In the genomic region with DNA sequence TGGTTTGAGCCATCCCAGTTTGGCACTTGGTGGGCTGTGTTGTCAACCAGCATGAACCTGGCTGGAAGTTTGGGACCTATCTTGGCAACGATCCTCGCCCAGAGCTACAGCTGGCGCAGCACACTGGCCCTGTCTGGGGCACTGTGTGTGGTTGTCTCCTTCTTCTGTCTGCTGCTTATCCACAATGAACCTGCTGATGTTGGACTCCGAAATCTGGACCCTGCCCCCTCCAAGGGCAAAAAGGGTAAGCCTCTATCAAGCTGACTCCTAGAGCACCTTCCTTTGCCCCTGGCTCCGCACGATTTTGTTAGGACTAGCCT, we compare ENCODE assay signal across 12 mouse cellular contexts. TPM values are rescaled to one million over a fixed set of nuclear protein-coding genes. Genes with fewer than 3 reads are reported as not detected.
A peak's percentile ranks its signal among the peaks of the same experiment; 100 is the strongest.
DNase-seq lines count a peak whose midpoint lies in the region; ATAC-seq lines count a peak whose summit lies in the region.
"Had no signal": no experiment of that assay in that cellular context is flagged by ENCODE, and none has a peak within 500 bp of the region (broad histone marks: within the 10 kb centered on the region; RNA-seq: fewer than 3 reads in every experiment).

No protein-coding gene starts in this region.

- H3K27me3 ChIP-seq in hindbrain, embryonic 14.5 days (ENCODE audit: control insufficient read depth, insufficient read depth, low read length), result no peaks in the 10 kb centered on the region
- no peaks in the 10 kb centered on the region; the same call in 1 of the 2 replicates for H3K27me3 ChIP-seq in hindbrain, embryonic 10.5 days (ENCODE audit: insufficient read depth, poor library complexity, severe bottlenecking)
- H3K27me3 ChIP-seq in embryonic facial prominence, embryonic 10.5 days (replicated peaks; ENCODE audit: low read depth, poor library complexity, severe bottlenecking), result no peaks in the 10 kb centered on the region
- H3K27me3 ChIP-seq: midbrain, embryonic 15.5 days had no signal

- no peak for DNase-seq in hindbrain, embryonic 14.5 days (ENCODE audit: low spot score)
- DNase-seq in hindbrain, embryonic 10.5 days (ENCODE audit: low spot score), result no peak
- no peak for DNase-seq in embryonic facial prominence, embryonic 10.5 days (ENCODE audit: low spot score)
- peak; percentile 62 to 70 for DNase-seq in heart, postnatal 10 days
- peak; percentile 33 for DNase-seq in kidney, postnatal 14 days
- DNase-seq in thymus, postnatal 0 days (ENCODE audit: low spot score), result no peak
- DNase-seq in lung, postnatal 36 days, result no peak
- DNase-seq: adrenal gland, postnatal 25 days; cerebellum, adult 11-12 months; right cerebral cortex, postnatal 4 days had no signal

- no peak overlapping the region for H3K9ac ChIP-seq in hindbrain, embryonic 14.5 days
- H3K9ac ChIP-seq: midbrain, embryonic 15.5 days had no signal

- no peaks in the 10 kb centered on the region for H3K9me3 ChIP-seq in hindbrain, embryonic 14.5 days (ENCODE audit: control insufficient read depth, low read length)
- no peaks in the 10 kb centered on the region for H3K9me3 ChIP-seq in hindbrain, embryonic 10.5 days
- H3K9me3 ChIP-seq in embryonic facial prominence, embryonic 10.5 days, result no peaks in the 10 kb centered on the region
- H3K9me3 ChIP-seq: midbrain, embryonic 15.5 days had no signal

- peaks cover 61% of the 10 kb centered on the region for H3K36me3 ChIP-seq in hindbrain, embryonic 14.5 days (replicated peaks; ENCODE audit: control insufficient read depth, insufficient read depth)
- peaks cover 63% of the 10 kb centered on the region for H3K36me3 ChIP-seq in hindbrain, embryonic 10.5 days
- H3K36me3 ChIP-seq in embryonic facial prominence, embryonic 10.5 days (replicated peaks), result peaks cover 58% of the 10 kb centered on the region

- intact Hi-C loops in heart, postnatal 10 days (cut with DNase I), result loop anchor here (10.0 kb wide), 1 partner anchor 415 kb away; no protein-coding TSS in a partner anchor

- peak overlapping the region; percentile 91 for H3K4me2 ChIP-seq in hindbrain, embryonic 14.5 days (replicated peaks)
- H3K4me2 ChIP-seq: midbrain, embryonic 15.5 days had no signal

- H3K27ac ChIP-seq in hindbrain, embryonic 14.5 days, result no peak overlapping the region
- H3K27ac ChIP-seq in hindbrain, embryonic 10.5 days, result no peak overlapping the region
- no peak overlapping the region for H3K27ac ChIP-seq in embryonic facial prominence, embryonic 10.5 days (replicated peaks)
- H3K27ac ChIP-seq: midbrain, embryonic 15.5 days had no signal

- H3K4me3 ChIP-seq in hindbrain, embryonic 14.5 days (replicated peaks; ENCODE audit: low read length), result no peak overlapping the region
- no peak overlapping the region for H3K4me3 ChIP-seq in hindbrain, embryonic 10.5 days
- H3K4me3 ChIP-seq in embryonic facial prominence, embryonic 10.5 days, result 0 out of 2 replicates have a peak overlapping the region, but pooled peaks have one; percentile 16
- H3K4me3 ChIP-seq: midbrain, embryonic 15.5 days had no signal

- no peak for ATAC-seq in hindbrain, embryonic 14.5 days (ENCODE audit: low FRiP score)
- ATAC-seq: lung, postnatal 0 days; midbrain, embryonic 15.5 days had no signal

- H3K4me1 ChIP-seq in hindbrain, embryonic 14.5 days (replicated peaks; ENCODE audit: control insufficient read depth, insufficient read depth, low read length), result peaks cover 19% of the 10 kb centered on the region
- peaks cover 31% of the 10 kb centered on the region for H3K4me1 ChIP-seq in hindbrain, embryonic 10.5 days (replicated peaks)
- H3K4me1 ChIP-seq in embryonic facial prominence, embryonic 10.5 days, result peaks cover 26% of the 10 kb centered on the region

- WGBS in hindbrain, embryonic 14.5 days, result 94% methylated on average over 6 of the region's 6 CpGs
- 91% methylated on average over 6 of the region's 6 CpGs for WGBS in hindbrain, embryonic 10.5 days
- WGBS in embryonic facial prominence, embryonic 10.5 days, result 93% methylated on average over 6 of the region's 6 CpGs

RNA-seq across cellular contexts. Expression of a gene that starts 3.1 kb away (rescaled TPM):
- 65.2 and 65.8 TPM in 2 replicates for polyA plus RNA-seq in hindbrain, embryonic 14.5 days (2014; fragmentation: Nextera tagmentation; extraction: Ambion mirVana)
- 20.8 and 28.9 TPM in 2 replicates for polyA plus RNA-seq in hindbrain, embryonic 10.5 days (2016; fragmentation: Nextera tagmentation; extraction: Ambion mirVana)
- 13.4 and 16.1 TPM in 2 replicates for polyA plus RNA-seq in embryonic facial prominence, embryonic 10.5 days (2016; fragmentation: Nextera tagmentation; extraction: Ambion mirVana)
- total RNA-seq in heart, postnatal 10 days (2021), result 10 to 100 TPM; 29.2 to 31.6 TPM
- 16.4 and 18.1 TPM in 2 replicates for polyA plus RNA-seq in thymus, postnatal 0 days (2015; fragmentation: Nextera tagmentation; extraction: Ambion mirVana)

RNA-seq across cellular contexts. Expression of a gene that starts 7.2 kb away (rescaled TPM):
- 1,177 and 1,438 TPM in 2 replicates for polyA plus RNA-seq in hindbrain, embryonic 14.5 days (2014; fragmentation: Nextera tagmentation; extraction: Ambion mirVana)
- 1,836 and 2,161 TPM in 2 replicates for polyA plus RNA-seq in hindbrain, embryonic 10.5 days (2016; fragmentation: Nextera tagmentation; extraction: Ambion mirVana)
- polyA plus RNA-seq in embryonic facial prominence, embryonic 10.5 days (2016; fragmentation: Nextera tagmentation; extraction: Ambion mirVana), result 2,417 and 2,419 TPM in 2 replicates
- total RNA-seq in heart, postnatal 10 days (2021), result 1,000 to 10,000 TPM; 1,003 to 1,015 TPM
- 3,300 and 3,396 TPM in 2 replicates for polyA plus RNA-seq in thymus, postnatal 0 days (2015; fragmentation: Nextera tagmentation; extraction: Ambion mirVana)

RNA-seq across cellular contexts. Expression of a gene that starts 7.6 kb away (rescaled TPM):
- polyA plus RNA-seq in hindbrain, embryonic 14.5 days (2014; fragmentation: Nextera tagmentation; extraction: Ambion mirVana), result 289 and 299 TPM in 2 replicates
- polyA plus RNA-seq in hindbrain, embryonic 10.5 days (2016; fragmentation: Nextera tagmentation; extraction: Ambion mirVana), result 213 and 282 TPM in 2 replicates
- polyA plus RNA-seq in embryonic facial prominence, embryonic 10.5 days (2016; fragmentation: Nextera tagmentation; extraction: Ambion mirVana), result 178 and 179 TPM in 2 replicates
- 10 to 100 TPM; 34.8 to 42.5 TPM for total RNA-seq in heart, postnatal 10 days (2021)
- 166 and 171 TPM in 2 replicates for polyA plus RNA-seq in thymus, postnatal 0 days (2015; fragmentation: Nextera tagmentation; extraction: Ambion mirVana)

RNA-seq across cellular contexts. Expression of a gene that starts 18.6 kb away (rescaled TPM):
- 23.3 and 28.2 TPM in 2 replicates for polyA plus RNA-seq in hindbrain, embryonic 14.5 days (2014; fragmentation: Nextera tagmentation; extraction: Ambion mirVana)
- 25.2 and 27.7 TPM in 2 replicates for polyA plus RNA-seq in hindbrain, embryonic 10.5 days (2016; fragmentation: Nextera tagmentation; extraction: Ambion mirVana)
- polyA plus RNA-seq in embryonic facial prominence, embryonic 10.5 days (2016; fragmentation: Nextera tagmentation; extraction: Ambion mirVana), result 21.6 and 28.4 TPM in 2 replicates
- 10 to 100 TPM; 11.6 to 12.0 TPM for total RNA-seq in heart, postnatal 10 days (2021)
- polyA plus RNA-seq in thymus, postnatal 0 days (2015; fragmentation: Nextera tagmentation; extraction: Ambion mirVana), result 24.6 and 27.0 TPM in 2 replicates

RNA-seq across cellular contexts. Expression of a gene that starts 20.5 kb away (rescaled TPM):
- 25.0 and 27.8 TPM in 2 replicates for polyA plus RNA-seq in hindbrain, embryonic 14.5 days (2014; fragmentation: Nextera tagmentation; extraction: Ambion mirVana)
- polyA plus RNA-seq in hindbrain, embryonic 10.5 days (2016; fragmentation: Nextera tagmentation; extraction: Ambion mirVana), result 35.8 and 39.4 TPM in 2 replicates
- polyA plus RNA-seq in embryonic facial prominence, embryonic 10.5 days (2016; fragmentation: Nextera tagmentation; extraction: Ambion mirVana), result 43.8 and 46.7 TPM in 2 replicates
- total RNA-seq in heart, postnatal 10 days (2021), result 10 to 100 TPM; 35.8 to 45.7 TPM
- polyA plus RNA-seq in thymus, postnatal 0 days (2015; fragmentation: Nextera tagmentation; extraction: Ambion mirVana), result 13.1 and 18.5 TPM in 2 replicates

Comparison
In these comparisons a context has a peak if more than half of its experiments do, and no peak if none do; other contexts are left out.
1. DNase-seq: peak in heart, postnatal 10 days (2 of 2) and kidney, postnatal 14 days (single experiment); none in hindbrain, embryonic 14.5 days (single experiment), hindbrain, embryonic 10.5 days (single experiment), embryonic facial prominence, embryonic 10.5 days (single experiment), thymus, postnatal 0 days (single experiment) and lung, postnatal 36 days (single experiment).